Mouse (Mus musculus) olfactory bulb, adult 2 months (tissue): ENCODE results near the gene Atp6v1a.

Experiments
- CTCF ChIP-seq: fragments of 200-500 bp; IDR thresholded peaks from 2 replicates; pipeline ENCODE4 v1.5.1; 2012; ENCODE audit warnings: low read depth, mild to moderate bottlenecking, low read length, moderate library complexity; ENCODE audit not compliant: insufficient read depth
- POLR2A ChIP-seq: fragments of 200-500 bp; IDR thresholded peaks from 2 replicates; pipeline ENCODE4 v1.6.1; 2012; ENCODE audit warnings: mild to moderate bottlenecking, low read depth, low read length, moderate library complexity; ENCODE audit not compliant: insufficient read depth

GRCm38 (mm10) chr16:44087650-44088049 is 51.9 kb downstream of the Atp6v1a start:
- no peak for TF ChIP-seq CTCF
- TF ChIP-seq POLR2A = no peak
